Mouse (Mus musculus) T-cell, adult 2 months (primary cell): ENCODE data around the gene Dab1.

Experiments
- DNase-seq: peaks from one replicate; pipeline ENCODE4 v3.0.0; 2022; ENCODE audit warnings: low spot score

The Dab1 gene

DNA sequence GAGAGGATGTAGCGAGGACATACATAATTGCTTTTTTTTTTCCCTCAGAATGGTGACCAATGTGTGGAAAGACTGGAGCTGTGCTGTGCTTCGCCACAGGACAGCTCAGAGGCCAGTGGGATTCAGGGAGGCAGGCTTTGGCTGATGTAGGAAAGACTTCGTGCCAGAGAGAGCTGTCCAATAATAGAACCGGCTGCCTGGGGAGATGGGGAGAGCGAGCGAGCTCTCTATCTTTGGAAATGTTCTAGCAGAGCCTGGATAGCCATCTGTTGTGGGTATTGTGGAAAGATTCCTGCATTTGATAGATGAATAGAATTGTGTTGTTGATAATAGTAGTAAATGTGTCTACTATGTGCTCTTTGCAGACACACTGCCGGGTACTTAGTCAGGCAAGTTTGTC lies 833.4 kb downstream of the Dab1 start:
- no peak for DNase-seq

DNA sequence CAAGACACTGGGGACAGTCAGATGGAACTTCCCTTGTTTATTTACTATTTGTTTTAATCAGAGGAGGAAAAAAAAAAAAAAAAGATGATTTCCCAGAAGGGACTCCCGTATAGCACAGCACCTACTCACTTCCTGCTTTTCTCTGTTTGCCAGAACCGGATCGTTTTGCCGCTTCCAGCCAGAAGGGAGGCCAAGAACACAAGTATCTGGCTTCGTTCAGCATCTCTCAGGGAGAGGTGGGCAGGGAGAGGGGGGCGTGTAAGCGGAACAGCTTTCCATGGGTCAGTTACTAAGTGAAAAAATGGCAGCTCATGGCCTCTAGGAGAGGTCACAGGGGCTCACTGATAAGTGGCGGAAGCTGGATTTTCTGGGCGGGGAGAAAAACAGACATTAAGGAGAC lies 836.0 kb downstream of the Dab1 start:
- no peak for DNase-seq

DNA sequence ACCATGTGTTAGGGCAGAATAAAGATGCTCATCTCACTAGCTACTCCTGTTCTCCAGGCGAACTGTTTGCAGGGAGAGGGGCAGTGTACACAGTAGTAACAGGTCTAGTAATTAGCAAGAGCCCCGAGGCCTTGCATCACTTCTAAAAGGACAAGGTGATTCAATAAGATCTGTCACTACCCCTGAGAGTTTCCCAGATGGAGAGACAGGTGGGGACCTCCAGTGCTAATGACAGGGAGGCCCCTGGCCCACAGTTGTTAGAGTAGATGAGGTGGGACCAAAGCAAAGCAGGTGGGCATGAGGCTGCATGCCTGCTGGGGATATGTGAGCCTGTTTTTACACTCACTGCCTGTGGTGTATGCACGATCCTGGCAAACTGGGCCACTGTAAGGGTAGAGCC lies 836.6 kb downstream of the Dab1 start:
- no peak for DNase-seq

DNA sequence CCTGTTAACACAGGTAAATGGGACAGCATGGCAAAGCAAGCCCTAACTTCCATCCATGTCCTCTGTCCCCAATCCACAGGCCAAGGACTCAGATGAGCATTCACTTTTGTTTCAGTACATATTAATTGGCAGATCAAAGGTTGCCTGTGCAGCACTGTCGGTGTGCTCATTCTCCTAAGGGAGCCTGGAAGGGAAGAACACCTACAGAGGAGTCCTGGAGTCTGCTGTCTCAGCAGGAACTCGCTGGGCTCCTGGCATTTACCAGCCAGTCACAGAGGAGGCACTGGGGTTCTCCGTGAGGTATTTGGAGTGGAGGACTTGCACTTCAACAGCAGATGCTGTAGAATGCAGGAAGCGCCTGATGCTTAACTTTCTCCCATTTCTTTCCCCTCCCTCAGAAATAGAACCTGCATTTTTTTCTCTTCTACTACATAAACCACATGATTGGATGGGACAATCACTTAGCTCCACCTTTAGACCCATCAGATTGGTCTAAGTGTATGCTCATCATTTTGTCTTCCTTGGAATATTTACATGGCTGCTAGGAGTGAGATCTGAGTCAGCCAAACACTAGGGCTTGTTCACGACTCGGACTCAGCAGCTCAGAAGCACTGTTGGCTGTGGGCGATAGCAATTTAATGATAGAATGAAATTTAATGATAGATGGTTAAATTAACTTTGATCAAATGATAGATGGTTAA lies 837.2 kb downstream of the Dab1 start:
- no peak for DNase-seq

DNA sequence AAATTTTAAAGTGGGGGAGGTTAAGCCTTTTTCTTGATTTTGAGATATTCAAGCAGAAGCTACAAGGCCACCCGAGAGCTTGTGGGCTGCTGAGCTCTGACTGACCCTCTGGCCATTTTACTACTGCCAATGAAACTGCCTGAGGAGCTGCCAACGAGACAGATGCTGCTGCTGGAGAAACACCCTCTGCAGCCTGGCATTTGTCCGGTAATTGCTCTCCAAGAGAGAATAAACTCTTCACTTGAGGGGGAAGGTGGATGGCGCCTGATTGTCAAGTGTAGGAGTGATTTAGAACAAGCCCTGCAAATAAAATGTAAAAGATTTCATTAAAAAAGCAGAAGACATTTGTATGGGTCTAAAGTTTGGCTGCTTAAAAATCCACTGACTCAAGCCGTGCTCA lies 839.6 kb downstream of the Dab1 start:
- DNase-seq = no peak

DNA sequence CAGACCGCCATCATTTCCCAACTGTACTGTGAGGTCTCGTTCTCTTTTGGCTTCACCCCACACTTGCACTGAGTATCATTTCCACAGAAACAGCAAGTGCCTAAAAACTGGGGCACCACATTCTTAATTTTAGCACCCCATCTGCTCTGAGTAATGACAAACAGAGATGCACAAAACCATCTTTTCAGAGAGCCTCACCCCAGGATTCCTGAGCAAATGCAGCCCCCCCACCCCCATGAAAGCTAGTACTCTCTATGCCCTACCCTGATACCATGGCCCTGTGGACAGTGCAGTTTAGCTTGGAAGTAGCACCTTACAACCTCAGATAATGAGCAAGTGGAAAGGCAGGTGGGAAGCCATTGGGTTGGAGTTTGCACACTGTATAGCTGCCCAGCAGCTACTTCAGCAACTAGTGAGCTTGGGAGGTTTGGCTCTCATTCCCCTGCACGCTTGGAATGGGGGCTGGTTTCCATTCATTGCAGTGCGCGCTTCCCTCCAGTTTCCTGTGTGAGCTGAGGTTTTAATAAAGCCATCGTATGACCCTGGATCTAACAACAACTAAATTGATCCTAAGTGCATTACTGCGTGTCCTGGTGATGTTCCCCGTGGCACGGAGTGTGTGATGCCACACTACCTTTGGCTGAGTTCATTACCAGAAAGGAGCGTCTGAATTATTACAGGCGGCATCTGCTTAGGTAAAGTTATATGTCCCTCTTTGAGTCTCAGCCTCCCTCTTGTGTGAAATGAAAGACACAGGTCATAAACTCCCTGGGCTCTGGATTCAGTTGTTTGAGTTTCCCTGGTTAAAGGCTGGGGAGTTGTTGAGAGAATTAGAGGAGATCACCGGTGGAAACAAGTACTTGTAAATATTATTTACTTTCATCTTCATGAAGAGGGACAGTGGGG lies 842.2 kb downstream of the Dab1 start:
- no peak for DNase-seq

DNA sequence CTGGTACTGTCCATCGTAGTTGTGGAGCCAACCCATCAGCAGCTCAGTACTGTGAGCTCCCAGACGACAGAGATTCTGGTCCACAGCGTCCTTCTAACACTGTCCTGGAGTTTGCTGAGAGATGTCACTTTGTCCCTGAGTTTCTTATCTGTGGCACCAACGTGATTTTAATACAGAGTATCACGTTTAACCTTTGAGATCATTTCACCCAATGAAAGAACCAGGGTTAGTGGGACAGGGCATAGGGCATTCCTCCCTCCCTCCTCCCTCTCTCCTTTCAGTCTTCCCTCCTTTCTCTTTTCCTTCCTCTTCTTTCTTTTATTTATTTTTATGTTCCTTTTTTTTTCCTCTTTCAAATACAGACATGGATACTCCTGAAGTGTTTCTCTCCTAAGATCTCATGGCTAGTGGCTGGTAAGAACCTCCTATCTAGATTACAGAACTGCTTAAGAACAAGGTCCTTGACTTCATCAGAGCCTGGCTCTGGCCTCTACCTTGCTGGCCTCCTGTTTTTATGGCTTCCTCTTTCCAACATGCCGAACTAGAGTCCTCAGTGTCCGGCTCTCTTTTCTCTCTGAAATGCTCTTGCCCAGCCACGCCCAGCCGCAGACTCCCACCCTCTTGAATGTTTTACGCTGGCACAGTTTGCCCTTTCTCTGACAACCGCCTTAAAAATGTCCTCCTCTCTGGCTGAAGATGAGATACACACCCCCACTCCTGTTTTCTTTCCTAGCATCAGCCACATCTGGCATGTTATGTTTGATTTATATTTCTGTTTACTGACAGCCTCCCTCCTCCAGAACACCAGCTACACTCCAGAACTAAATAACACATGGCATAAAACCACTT lies 844.0 kb downstream of the Dab1 start:
- no peak for DNase-seq

DNA sequence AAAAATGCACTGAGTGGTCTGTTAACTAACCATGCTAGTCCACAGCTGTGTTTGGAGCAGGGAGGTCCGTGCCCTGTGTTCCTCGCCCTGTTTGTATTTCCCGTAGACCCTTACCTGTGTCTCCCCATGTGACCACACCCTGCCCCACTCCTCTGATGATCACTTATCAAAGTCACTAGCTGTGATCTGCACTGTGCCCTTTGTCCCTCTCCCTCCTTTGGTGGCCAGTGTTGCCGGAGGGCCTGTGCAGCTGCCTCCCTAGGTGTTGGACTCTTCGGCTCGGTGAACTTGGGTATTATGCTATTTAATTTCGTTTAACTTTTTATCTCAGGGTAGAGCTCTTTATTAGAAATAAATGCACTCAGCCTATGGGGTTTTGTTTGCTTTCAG lies 844.6 kb downstream of the Dab1 start:
- DNase-seq = no peak

DNA sequence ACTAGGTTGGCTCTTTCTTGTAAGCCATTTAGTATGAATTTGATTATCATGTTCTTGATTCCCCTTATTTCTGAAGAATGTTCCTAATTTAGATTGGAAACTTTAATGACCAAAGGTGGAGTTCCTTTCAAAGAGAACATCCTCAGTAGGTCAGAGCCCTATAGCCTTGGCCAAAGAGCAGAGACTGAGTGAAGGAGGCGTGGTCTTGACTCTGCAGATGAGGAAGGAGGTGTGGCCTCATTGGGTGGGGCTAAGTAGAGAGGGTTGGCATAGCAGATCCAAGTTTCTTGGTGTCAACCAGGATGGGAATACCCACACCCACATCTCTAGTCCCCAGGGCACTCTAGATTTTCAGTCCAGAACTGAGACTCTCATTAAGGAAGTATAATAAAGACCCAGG lies 846.4 kb downstream of the Dab1 start:
- no peak for DNase-seq

DNA sequence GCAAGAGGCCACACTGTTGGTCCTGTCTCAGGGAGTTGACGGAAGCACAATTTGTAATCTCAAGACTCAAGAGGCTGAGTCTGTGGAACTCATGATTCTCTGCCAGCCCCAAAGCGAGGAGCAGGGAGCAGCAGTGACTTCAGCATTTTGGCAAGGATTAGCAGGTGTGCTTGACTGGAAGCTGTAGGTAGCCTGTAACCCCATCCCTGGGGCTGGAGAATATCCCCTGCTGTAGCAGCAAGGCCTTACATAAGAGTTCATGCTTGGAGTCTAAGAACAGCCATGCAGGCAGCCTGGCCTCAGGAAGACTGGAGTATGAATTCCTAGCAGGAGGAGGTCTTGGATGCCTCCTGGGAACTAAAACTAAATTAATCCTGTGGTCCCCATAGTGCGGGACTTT lies 849.5 kb downstream of the Dab1 start:
- no peak for DNase-seq

DNA sequence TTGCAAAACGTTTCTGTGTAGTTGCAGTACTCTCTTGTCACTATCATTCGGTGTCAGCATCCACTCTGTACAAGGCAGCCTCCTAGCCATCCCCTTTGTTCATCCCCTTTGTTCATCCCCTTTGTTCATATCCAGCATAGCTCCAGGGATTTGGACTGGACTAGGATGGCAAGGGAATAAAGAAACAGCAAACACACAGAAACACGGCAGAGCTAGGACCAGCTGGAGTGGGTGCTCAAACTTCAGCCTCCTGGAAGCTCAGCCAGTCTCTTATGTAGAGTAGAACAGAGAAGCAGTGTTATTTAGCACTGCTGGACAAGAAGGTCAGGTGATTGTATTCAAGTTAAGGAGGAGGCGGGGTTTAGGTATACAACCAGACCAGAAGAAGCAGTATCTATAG lies 853.8 kb downstream of the Dab1 start:
- no peak for DNase-seq

DNA sequence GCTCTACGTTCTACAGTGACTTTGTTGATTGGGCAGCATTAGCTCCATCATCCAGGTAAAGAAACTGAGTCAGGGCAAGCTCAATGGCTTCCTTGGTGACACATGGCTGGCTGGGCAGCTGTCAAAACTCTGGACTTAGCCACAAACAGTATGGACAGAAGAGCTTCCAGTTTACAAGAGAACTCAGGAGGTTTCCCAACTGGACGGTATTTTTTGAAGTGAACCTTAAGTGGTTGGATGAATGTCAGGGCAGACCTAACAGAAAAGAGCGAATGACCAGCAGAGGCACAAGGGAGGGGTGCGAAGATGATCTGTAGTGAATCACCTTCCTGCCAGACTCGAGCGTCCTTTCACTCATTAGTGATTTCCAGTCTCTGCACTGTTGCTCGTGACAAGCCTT lies 857.7 kb downstream of the Dab1 start:
- no peak for DNase-seq

DNA sequence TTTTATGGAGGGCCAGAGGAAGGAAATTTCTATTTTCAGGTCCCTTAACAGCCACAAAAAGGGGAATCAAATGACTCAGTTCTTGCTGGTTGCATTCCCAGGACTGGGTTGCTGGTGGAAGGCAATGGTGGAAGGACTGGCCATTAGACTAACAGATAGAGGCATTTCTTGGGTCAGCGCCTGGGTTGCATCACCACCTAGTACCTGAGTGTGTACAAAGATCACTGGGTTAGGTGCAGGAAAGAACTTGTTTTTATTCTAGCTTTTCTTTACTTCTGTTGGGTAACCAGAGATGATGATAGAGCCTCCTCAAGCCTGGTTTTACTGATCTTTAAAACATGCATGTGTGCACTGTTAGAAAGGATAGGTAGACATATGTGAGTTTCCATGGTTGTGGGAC lies 864.8 kb downstream of the Dab1 start:
- DNase-seq = no peak

DNA sequence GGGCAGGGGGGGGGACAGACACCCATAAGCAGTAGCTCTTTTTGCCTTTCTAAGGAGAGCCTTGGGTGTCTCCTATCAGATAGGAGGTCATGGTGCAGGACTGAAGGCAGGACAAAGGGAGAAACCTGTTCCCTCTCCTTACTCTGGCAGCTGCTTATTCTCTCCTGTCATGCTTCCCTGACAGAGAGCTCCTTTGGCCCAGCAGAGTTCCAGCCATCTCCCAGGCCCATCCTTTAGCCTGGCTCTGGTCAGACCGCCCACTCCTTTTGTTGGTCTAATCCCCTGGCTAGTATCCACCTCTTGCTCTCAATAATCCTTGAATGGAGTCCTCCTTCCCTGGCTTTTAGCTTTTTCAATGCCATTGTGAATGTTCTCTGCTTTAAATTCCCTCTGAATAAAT lies 878.1 kb downstream of the Dab1 start:
- DNase-seq = no peak

DNA sequence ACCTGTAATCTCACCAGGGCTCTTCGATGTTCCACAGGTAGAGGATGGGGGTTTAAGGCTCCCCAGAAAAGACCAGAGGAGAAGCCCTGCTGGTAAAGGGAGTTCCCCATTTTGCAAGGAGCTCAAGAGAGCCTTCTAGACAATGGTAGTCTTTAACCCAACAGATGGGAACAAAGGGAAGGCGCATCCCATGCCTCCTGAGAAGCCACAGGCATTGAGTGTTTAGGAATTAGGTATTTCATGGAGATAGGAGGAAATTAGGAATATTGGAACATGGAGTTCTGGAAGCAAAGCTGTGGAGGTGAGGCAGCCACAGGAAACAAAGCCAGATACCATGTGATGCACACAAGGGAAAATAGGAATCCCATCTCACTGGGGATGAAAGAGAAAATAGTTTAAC lies 881.0 kb downstream of the Dab1 start:
- no peak for DNase-seq

DNA sequence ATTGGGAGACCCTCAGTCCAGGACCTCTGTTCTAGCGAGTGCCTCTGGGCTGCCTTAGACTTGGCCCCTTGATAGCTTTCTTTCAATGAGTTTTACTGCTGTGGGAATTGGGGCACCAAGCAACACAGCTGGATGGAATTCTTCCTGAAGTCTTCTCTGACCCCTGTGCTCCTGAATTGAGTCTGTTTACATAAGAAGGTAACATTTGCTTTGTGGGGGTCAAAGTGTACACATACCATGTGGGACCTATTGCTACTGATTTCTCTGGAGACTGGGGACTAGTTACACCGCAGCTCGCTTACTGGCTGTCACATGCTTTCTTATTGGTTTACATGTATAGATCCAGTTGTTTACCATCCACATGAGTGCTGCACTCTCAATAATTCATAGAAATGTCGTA lies 881.5 kb downstream of the Dab1 start:
- DNase-seq = no peak

DNA sequence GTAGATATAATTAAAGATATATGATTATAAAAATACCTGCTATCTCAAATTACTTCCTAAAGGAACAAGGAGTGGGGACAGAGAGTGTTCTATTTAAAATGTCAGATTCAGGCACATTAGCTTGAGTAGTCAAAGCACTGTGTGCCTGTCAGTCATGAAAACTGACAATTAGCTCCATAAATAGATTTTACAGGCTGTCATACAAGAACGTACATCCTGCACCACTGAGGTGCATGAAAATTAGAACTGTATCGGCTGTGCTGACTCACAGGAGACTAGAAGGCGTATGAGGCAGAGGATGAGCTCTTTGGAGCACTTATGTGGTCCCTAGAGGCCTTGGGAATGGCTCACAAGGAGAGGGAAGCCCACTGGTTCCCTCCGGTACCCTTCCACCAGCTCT lies 882.1 kb downstream of the Dab1 start:
- DNase-seq = no peak

DNA sequence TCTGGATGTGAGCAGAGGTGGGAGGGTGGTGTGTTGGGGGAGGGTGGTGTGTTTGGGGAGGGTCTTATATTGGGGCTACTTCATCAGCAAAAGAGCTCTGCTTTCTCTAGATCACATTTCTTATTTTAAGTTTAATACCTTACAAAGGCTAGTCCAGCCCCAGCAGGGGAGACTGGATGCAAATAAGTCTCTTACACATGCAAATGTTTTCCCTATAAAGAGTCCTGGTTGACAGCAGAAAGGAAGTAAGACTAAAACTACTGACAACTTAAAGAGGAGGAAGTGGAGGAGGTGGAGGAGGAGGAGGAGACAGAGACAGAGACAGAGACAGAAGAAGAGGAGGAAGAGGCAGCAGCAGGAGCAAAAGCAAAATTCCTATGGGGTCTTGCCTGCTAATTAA lies 885.8 kb downstream of the Dab1 start:
- DNase-seq = no peak

DNA sequence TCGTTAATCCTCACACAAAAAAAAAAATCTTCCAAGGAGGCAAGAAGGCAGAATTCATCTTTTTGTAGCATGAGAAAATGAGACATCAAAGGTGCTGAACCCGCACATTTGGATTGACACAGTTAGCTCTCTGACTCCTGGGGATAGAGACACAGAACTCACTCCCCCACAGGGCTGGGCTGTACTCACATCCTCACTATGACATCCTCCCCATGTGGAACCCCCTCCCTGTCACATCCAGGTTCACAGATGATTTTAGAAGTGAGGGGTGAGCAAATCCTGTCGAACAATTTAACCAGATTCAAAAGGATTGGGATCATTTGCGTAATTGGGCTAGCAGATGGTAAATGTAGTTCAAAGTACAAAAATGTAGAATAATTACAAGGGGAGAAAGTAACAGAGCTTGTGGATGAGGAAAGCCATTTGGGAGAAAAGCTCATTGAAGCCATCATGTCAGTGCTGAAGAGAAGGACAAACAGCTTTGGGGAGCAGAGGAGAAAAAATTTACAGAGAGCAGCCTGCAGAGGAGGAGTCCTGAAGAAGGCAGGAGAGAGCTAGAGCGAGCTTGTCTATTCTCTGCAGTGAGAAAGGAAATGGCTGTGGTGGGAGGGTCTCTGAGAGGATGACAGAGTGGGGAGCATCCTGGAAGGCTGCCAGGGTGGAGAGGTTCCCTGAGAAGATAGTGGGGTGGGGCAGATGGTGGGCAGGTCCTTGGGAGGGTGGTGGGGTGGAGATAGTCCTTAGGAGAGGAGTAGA lies 890.2 kb downstream of the Dab1 start:
- DNase-seq = no peak

DNA sequence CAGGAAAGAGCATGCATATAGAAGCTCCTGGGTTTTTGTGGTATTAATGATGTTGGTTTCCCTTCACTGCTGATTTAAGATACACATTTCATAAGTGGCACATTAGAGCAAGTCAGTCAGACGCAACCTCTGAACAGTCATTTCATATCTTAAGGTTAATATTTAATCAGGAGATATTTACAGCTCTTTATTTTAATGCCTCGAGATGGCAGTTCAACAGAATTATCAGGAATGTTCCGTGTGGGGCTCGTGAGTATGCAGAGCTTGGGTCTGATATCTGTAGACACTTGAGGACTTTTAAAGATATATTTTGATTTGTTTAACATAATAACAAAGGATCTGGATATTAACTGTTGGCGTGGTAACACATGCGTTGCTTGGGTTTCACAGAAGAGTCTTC lies 892.7 kb downstream of the Dab1 start:
- DNase-seq = no peak

DNA sequence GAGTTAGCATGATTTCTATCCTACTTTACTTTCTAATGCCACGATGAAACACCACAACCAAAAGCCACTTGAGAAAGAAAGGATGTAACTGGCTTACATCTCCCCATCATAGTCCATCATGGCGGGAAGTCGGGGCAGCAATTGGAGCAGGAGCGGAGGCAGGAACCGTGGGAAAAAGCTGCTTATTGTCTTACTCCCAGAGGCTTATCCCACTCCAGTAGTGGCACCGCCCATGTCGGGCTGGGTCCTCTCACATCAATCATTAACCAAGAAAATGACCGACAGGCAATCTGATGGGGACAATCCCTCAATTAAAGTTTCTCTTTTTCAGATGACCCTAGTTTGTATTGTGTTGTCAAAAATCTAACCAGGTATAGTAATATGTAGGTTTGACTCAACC lies 893.4 kb downstream of the Dab1 start:
- no peak for DNase-seq

DNA sequence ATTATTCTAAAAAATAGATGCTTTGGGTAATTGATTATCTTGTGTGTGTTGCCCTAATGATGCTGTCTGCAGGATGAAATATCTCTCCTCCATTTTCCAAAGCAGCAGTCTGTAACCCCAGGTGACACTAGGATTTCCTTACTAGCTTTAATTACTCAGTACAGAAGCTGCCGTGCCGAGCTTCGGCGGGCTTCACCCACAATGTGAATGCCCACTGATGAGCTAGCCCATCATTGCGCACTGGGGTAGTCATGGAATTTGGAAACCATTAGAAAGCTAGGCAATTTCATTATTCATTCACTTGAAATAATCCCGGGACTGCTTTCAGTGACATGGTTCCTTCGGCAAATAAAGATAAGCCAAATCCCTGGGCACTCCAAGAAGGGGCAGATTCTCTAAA lies 894.5 kb downstream of the Dab1 start:
- DNase-seq = no peak
